Mouse (Mus musculus): ENCODE data around the gene Ccdc120.

GRCm38 (mm10) chrX:7688321-7688720 lies 62.4 kb downstream of the Ccdc120 start:
- TF ChIP-seq POLR2A (IDR thresholded peaks at IDR 0.05; ENCODE audit: extremely low read depth, insufficient read depth, low read length) (no peak), CTCF (IDR thresholded peaks at IDR 0.05; ENCODE audit: low read depth, low read length) (no peak)

All from liver, adult 2 months (tissue).